Mouse (Mus musculus): ENCODE measurements around the gene Pip4p1. TPM values are rescaled to one million over a fixed set of nuclear protein-coding genes. Genes with fewer than 3 reads are reported as not detected.
"Not testable (repeated sequence)": the region's sequence is repeated elsewhere in the genome, so short reads cannot be mapped to it uniquely, and the experiment has no call there.

Gene Pip4p1
- polyA plus RNA-seq, 1 experiment from 2014 or later, result 56.0 TPM

DNA sequence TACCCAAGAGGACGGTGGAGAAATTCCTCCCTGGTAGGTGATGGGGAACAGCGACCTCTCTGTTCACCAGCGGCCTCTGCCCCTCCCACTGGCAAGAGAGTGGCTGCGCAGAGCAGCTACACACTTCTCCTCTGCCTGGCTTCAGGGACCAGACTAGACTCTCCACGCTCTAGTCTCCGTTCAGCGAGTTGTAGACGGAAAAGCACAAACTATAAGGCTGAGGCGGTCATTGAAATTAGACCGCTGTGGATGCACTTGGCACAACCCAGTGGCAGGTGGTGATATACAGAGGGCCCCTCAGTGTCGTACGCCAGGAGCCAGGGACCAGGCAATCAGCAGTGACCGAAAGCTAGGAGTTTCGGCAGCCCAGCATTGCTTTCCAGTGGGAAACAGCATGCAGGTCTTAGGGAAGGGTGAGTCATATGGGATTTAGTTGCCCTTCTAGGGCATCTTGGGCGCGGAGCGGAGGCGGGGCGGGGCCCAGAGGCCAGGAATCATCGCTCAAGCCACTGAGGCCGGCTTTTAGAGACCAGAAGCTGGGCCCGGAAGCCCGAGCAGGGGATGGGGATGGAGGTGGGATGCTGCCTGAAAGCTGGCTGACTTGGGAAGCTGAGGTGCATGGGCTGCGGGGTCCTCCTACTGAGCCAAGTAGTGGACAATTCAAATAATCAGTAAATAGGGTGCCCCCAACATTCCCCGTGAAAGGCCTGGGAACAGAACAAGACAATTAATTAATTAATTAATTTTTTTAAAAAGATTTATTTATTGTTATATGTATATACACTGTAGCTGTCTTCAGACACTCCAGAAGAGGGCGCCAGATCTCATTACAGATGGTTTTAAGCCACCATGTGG, 26.5 kb downstream of the Pip4p1 start:
- peak overlapping the region; percentile 51; the same call in 1 of the 2 replicates for H3K27ac ChIP-seq
- 4% methylated on average over 26 of the region's 26 CpGs for WGBS

DNA sequence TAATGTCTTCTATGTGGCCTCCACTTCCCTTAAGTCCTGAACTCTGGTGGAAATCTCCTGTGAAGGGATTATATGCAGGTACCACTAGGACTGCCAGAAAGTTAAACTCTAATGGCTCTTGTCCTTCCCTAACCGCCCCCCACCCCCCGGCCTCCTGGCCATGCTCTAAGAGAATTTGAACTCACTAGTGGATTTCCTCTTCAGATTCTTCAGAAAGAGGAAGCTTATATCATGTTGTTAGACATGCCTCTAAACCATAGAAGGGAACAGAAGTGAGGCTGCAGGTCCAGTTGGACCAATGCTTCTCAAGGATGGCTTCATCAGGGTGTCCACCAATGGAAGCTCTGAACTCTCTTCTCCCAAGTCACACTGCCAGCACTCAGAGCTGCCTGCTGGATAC, 32.7 kb downstream of the Pip4p1 start:
- not testable (repeated sequence) for ATAC-seq (ENCODE audit: insufficient number of reproducible peaks, low FRiP score, low TSS enrichment, low read depth); H3K36me3 ChIP-seq; H3K27ac ChIP-seq; H3K9ac ChIP-seq; H3K4me2 ChIP-seq; H3K9me3 ChIP-seq; H3K4me3 ChIP-seq
- Histone ChIP-seq H3K4me1 (peaks cover 10% of the 10 kb centered on the region), H3K27me3 (peaks cover 26% of the 10 kb centered on the region)
- WGBS, result 96% methylated on average over 2 of the region's 2 CpGs

More for the DNA sequence above, 26.5 kb downstream of the Pip4p1 start:
- H3K4me2 ChIP-seq, result peak overlapping the region; percentile 58
- peaks cover 8% of the 10 kb centered on the region for H3K4me1 ChIP-seq
- H3K9me3 ChIP-seq, result no peaks in the 10 kb centered on the region
- H3K36me3 ChIP-seq, result no peaks in the 10 kb centered on the region
- ATAC-seq (ENCODE audit: insufficient number of reproducible peaks, low FRiP score, low TSS enrichment, low read depth), result peak; percentile 71
- no peaks in the 10 kb centered on the region for H3K27me3 ChIP-seq
- H3K4me3 ChIP-seq, result peak overlapping the region; percentile 40
- H3K9ac ChIP-seq, result peak overlapping the region; percentile 42; the same call in 1 of the 2 replicates

DNA sequence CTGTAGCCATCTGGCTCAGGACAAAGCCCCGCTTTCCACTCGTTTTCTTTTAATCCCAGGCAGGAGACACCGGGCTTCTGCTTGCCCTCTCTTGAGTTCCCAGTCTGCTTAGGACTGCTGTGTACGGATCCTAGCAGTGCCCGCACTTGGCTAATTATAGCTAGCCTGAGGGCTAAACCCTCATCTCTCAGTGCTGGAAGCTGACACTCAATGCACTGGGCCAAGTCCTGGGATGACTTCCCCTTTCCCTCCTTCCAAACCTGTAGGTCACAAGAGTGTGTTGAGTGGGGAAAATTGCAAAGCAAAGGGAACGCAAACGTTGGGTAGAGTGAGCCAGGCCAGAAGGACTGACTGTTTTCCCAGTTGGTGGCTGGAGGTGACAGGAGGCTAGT, 33.3 kb downstream of the Pip4p1 start, which contains the start of gene Klhl33:
Klhl33 (minus strand) TSS at position 134 of the 392 bp plus-strand sequence.
- H3K36me3 ChIP-seq, result no peaks in the 10 kb centered on the region
- ATAC-seq (ENCODE audit: insufficient number of reproducible peaks, low FRiP score, low TSS enrichment, low read depth), result no peak
- no peaks in the 10 kb centered on the region for H3K9me3 ChIP-seq
- H3K27me3 ChIP-seq, result peaks cover 26% of the 10 kb centered on the region
- H3K27ac ChIP-seq, result no peak within 1 kb of the TSS
- peak within 1 kb of the TSS; percentile 35 for H3K4me3 ChIP-seq
- peaks cover 15% of the 10 kb centered on the region for H3K4me1 ChIP-seq
- peak within 1 kb of the TSS; percentile 28; the same call in 1 of the 2 replicates for H3K9ac ChIP-seq
- WGBS, result 26% methylated on average over 7 of the region's 7 CpGs
- H3K4me2 ChIP-seq, result peak within 1 kb of the TSS; percentile 61

DNA sequence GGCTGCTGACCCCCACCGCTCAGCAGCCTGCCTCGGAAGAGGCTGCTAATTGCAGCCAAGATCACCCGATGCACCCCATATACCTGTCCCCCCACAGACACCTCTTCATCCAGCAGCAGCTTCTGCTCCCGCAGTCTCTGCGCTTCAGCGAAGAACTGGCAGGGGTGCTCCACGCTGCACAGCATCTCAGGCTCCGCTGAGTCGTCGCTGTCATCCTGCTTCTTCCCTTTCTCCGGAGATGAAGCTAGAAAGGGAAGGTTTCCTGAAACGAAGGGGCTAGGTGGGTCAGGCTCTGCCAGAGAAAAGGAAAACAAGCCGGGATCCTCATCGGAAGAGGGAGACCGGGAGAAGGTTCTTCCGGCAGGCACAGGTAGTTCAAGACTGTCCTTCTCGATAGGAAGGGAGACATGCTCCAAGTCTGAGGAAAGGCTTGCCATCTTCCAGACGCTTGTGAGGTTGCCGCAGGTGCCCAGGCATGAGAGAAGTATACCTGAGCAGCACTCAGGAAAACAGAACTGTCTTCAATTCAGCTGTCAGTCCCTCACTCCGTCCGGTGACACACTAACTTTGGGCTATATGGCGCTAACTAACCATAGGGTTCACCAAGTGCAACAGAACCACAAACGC, 33.8 kb downstream of the Pip4p1 start:
- 19% methylated on average over 23 of the region's 23 CpGs for WGBS
- ATAC-seq (ENCODE audit: insufficient number of reproducible peaks, low FRiP score, low TSS enrichment, low read depth), result no peak
- H3K9ac ChIP-seq, result peak overlapping the region; percentile 28; the same call in 1 of the 2 replicates
- H3K4me3 ChIP-seq, result peak overlapping the region; percentile 35
- H3K4me2 ChIP-seq, result peak overlapping the region; percentile 61
- H3K4me1 ChIP-seq, result peaks cover 15% of the 10 kb centered on the region
- no peak overlapping the region for H3K27ac ChIP-seq
- peaks cover 26% of the 10 kb centered on the region for H3K27me3 ChIP-seq
- H3K9me3 ChIP-seq, result no peaks in the 10 kb centered on the region
- no peaks in the 10 kb centered on the region for H3K36me3 ChIP-seq

DNA sequence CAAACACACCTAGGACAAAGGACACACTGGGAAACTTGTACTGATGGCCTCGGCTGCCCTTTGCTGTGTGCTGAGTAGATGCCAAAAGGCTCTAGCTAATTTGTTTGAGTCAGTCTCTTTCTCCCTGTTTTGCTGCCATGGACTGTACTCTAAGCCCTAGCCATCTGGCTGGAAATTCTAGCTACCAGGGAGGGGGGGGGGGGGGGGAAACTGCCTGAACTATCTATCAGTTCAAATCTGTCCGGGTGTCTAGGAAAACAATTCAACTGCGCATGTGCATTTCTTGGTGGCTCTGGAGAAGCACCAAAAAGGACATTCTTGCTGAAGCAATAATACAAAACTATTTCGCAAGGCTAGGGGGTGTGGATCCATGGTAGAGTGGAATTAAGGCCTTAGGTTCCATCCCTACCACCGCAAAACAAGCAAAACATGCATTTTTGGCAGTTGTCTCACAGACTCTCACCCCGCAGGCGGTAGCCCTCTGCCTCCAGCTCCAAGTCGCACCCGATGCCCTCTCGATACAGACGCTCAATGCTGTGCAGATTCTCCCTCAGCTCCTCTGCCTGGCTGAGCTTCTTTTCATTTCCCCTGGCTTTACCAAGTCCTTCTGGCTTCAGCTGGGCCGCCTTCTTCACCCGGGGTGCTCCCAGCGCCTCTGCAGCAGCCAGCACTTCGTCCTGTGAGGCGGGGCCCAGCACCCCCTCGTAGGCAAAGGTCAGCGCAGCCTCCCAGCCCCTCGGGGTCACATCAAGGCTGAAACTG, 34.5 kb downstream of the Pip4p1 start:
- peaks cover 26% of the 10 kb centered on the region for H3K27me3 ChIP-seq
- H3K9me3 ChIP-seq, result no peaks in the 10 kb centered on the region
- 16% methylated on average over 19 of the region's 19 CpGs for WGBS
- H3K27ac ChIP-seq, result no peak overlapping the region
- H3K4me2 ChIP-seq, result peak overlapping the region; percentile 61
- H3K9ac ChIP-seq, result peak overlapping the region; percentile 28; the same call in 1 of the 2 replicates
- no peaks in the 10 kb centered on the region for H3K36me3 ChIP-seq
- H3K4me1 ChIP-seq, result peaks cover 15% of the 10 kb centered on the region
- H3K4me3 ChIP-seq, result peak overlapping the region; percentile 35
- no peak for ATAC-seq (ENCODE audit: insufficient number of reproducible peaks, low FRiP score, low TSS enrichment, low read depth)

DNA sequence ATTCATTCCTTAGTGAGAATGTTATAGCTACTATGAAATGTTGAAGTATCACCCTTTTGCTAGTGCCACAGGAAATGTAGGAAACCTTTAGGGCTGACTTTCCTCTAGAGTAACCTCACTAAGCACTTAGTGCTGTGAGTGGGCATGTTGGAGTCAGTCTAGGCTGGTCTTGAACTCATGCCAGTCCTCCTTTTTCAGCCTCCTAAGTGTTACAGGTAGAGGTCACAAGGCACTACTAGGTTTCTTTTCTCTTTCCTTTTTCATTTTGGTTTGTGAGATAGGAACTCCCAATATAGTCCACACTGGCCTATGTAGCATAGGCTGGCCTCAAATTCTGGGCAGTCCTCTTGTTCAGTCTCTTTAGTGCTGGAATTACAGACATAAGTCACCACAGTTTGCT, 35.2 kb downstream of the Pip4p1 start:
- Histone ChIP-seq H3K4me3 (no peak overlapping the region), H3K4me1 (peaks cover 15% of the 10 kb centered on the region), H3K9me3 (no peaks in the 10 kb centered on the region), H3K27me3 (peaks cover 26% of the 10 kb centered on the region), H3K9ac (no peak overlapping the region), H3K27ac (no peak overlapping the region), H3K36me3 (no peaks in the 10 kb centered on the region), H3K4me2 (no peak overlapping the region)
- ATAC-seq (ENCODE audit: insufficient number of reproducible peaks, low FRiP score, low TSS enrichment, low read depth), result no peak

DNA sequence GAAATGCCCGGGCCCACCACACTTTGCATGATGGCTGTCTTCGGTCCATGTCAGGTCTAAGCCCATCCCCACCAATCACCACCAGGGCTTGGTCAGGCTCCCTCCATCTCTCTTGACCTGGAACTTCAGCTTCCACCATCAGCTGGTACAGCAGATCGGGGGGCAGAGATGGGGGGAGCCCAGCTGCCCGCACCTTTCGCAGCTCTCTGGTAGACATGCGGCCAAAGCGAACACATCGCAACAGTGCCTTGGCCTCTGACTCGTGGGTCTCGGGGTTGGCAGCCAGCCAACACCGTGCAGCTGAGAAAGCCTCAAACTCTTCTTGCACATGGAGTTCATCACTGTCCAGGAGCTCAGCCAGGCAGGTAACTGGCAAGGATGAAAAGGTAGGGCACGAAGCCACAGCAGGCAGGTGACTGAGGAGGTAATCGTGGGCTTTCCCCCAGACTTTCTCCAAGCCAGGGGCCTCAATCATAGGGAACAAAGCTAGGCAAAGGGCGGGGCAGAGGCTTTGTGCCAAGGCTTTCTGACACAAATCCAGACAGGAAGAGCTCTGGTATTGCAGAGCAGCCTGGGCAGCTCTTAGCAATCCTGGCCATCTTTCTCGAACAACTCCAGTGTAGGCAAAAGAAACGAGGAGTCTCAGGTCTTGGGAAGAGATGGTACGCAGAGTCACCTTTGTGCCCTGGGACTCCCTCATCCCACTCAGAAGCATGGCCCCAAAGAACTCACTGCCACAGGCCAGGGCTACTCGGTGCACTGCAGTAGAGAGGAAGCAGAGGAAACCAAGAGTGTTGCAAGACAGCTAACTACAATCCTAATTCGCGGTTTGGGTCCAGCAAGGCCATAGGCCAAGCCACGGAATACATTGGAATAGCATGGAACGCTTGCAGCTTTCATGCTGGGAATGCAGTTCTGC, 37.9 kb downstream of the Pip4p1 start:
- H3K4me2 ChIP-seq, result no peak overlapping the region
- WGBS, result 75% methylated on average over 22 of the region's 22 CpGs
- no peak for ATAC-seq (ENCODE audit: insufficient number of reproducible peaks, low FRiP score, low TSS enrichment, low read depth)

DNA sequence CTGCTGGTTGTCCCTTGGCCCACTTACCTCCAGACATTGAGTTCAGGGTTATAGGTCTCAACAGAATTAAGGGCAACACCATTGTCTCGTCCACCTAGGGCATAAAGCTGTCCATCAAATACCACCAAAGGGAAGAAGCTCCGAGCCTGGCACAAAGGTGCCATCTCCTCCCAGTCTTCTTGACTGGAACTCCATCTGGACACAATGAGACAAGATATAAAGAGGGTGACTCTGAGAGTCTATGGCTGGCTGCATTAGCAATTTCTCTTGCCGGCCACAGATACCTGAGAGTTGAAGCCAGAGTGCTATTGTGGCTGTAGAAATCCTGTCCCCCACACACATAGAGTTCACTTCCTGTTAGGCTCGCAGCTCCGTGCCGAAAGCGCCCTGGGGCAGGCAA, 38.6 kb downstream of the Pip4p1 start:
- Histone ChIP-seq H3K27ac (no peak overlapping the region), H3K27me3 (peaks cover 20% of the 10 kb centered on the region), H3K36me3 (no peaks in the 10 kb centered on the region), H3K4me1 (peaks cover 14% of the 10 kb centered on the region), H3K4me3 (no peak overlapping the region), H3K9ac (no peak overlapping the region), H3K4me2 (no peak overlapping the region), H3K9me3 (no peaks in the 10 kb centered on the region)
- ATAC-seq (ENCODE audit: insufficient number of reproducible peaks, low FRiP score, low TSS enrichment, low read depth), result no peak
- 78% methylated on average over 7 of the region's 7 CpGs for WGBS

More for the DNA sequence above, 37.9 kb downstream of the Pip4p1 start:
- Histone ChIP-seq H3K27ac (no peak overlapping the region), H3K27me3 (peaks cover 26% of the 10 kb centered on the region), H3K36me3 (no peaks in the 10 kb centered on the region), H3K9me3 (no peaks in the 10 kb centered on the region), H3K4me3 (no peak overlapping the region), H3K4me1 (peaks cover 15% of the 10 kb centered on the region), H3K9ac (no peak overlapping the region)

DNA sequence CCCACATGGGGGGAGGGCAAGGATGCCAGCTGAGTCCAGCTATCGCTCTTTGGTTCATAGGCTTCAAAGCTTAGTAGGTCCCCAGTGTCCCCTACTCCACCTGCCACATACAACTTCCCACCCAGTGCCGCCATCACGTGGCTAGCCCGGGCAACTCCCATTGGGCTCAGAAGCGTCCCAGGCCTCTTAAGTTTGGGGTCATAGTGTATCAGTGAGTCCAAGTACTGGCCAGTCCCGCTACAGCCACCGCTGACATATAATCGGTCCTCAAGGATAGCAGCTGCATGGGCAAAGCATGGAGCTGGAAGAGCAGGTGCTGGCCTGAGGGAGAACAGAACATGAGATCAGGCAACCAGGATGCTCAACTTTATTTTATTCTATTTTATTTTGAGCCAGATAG, 39.0 kb downstream of the Pip4p1 start:
- Histone ChIP-seq H3K9me3 (no peaks in the 10 kb centered on the region), H3K27me3 (peaks cover 15% of the 10 kb centered on the region), H3K27ac (no peak overlapping the region), H3K36me3 (no peaks in the 10 kb centered on the region), H3K9ac (no peak overlapping the region), H3K4me2 (no peak overlapping the region), H3K4me1 (peaks cover 9% of the 10 kb centered on the region), H3K4me3 (no peak overlapping the region)
- 95% methylated on average over 8 of the region's 8 CpGs for WGBS
- ATAC-seq (ENCODE audit: insufficient number of reproducible peaks, low FRiP score, low TSS enrichment, low read depth), result no peak

DNA sequence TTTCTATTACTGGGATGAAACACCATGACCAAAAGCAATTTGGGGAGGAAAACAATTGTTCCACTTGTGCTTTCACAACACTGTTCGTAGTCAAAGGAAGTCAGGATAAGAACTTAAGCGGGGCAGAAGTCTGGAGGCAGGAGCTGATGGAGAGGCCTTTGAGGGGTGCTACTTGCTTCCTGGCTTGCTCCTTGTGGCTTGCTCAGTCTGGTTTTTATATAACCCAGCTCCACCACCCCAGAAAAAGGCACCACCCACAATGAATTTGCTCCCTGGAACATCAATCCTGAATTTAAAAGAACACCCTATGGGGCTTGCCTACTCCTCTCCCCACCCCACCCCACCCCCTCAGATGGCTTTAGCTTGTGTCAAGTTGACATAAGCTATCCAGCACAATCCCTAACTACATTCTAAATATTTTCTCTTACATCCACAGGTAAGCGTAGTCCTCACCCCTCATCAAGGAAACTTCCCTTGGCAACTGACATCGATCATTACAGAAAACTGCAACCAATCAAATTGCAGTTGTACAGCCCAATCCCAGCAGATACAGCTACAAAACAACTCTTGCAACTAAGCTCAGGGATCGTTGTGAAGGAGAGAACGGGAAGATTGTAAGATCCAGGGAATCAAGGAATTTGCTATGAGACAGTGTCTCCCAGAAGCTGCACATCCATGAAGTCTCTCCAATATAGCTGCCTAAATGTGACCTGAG, 54.3 kb downstream of the Pip4p1 start:
- no peak overlapping the region for H3K4me3 ChIP-seq
- H3K27ac ChIP-seq, result no peak overlapping the region
- H3K4me2 ChIP-seq, result no peak overlapping the region
- H3K4me1 ChIP-seq, result no peaks in the 10 kb centered on the region
- WGBS, result 83% methylated on average over 6 of the region's 6 CpGs
- no peaks in the 10 kb centered on the region for H3K36me3 ChIP-seq
- ATAC-seq (ENCODE audit: insufficient number of reproducible peaks, low FRiP score, low TSS enrichment, low read depth), result no peak
- H3K27me3 ChIP-seq, result no peaks in the 10 kb centered on the region
- H3K9me3 ChIP-seq, result no peaks in the 10 kb centered on the region
- H3K9ac ChIP-seq, result no peak overlapping the region

Measured in limb, embryonic 15.5 days (tissue).